Mouse (Mus musculus) forebrain, embryonic 13.5 days (tissue): Measurements from ENCODE around the gene Micall1. TPM values are rescaled to one million over a fixed set of nuclear protein-coding genes. Genes with fewer than 3 reads are reported as not detected.

Source experiments
- ATAC-seq: fragments of 200-750 bp; cut with Nextera tagmentation; 2 replicates; pipeline ENCODE4 v1.8.0; 2017
- H3K27ac ChIP-seq: fragments of 300-500 bp; sonication (generic); 2 replicates; pipeline ENCODE4 v1.5.1; 2015; ENCODE audit warnings: inconsistent platforms, mild to moderate bottlenecking, moderate library complexity
- H3K27me3 ChIP-seq: fragments of 300-500 bp; sonication (generic); 2 replicates; pipeline ENCODE4 v1.6.1; 2015; ENCODE audit warnings: mild to moderate bottlenecking, inconsistent platforms
- H3K36me3 ChIP-seq: fragments of 300-500 bp; sonication (generic); 2 replicates; pipeline ENCODE4 v1.6.1; 2015; ENCODE audit warnings: mild to moderate bottlenecking, inconsistent platforms; ENCODE audit not compliant: poor library complexity, severe bottlenecking
- H3K4me1 ChIP-seq: fragments of 300-500 bp; sonication (generic); 2 replicates; pipeline ENCODE4 v1.6.1; 2015; ENCODE audit warnings: inconsistent platforms
- H3K4me2 ChIP-seq: fragments of 300-500 bp; sonication (generic); 2 replicates; pipeline ENCODE4 v1.6.1; 2015; ENCODE audit warnings: inconsistent platforms, mild to moderate bottlenecking, moderate library complexity
- H3K4me3 ChIP-seq: fragments of 300-500 bp; sonication (generic); 2 replicates; pipeline ENCODE4 v1.5.1; 2015; ENCODE audit warnings: mild to moderate bottlenecking, inconsistent platforms
- H3K9ac ChIP-seq: fragments of 300-500 bp; sonication (generic); 2 replicates; pipeline ENCODE4 v1.6.1; 2015; ENCODE audit warnings: mild to moderate bottlenecking, inconsistent platforms
- H3K9me3 ChIP-seq: fragments of 300-500 bp; sonication (generic); replicated peaks from 2 replicates; pipeline ENCODE4 v1.6.1; 2016; ENCODE audit warnings: inconsistent platforms
- WGBS: fragments of 180-500 bp; shearing (Covaris S2); methylation state at CpG from one replicate; pipeline ENCODE4 v1.1.7; 2015; 5-methylcytosine and 5-hydroxymethylcytosine counted together
- polyA plus RNA-seq: library from polyadenylated mRNA; unstranded; fragments of >200 nt; fragmentation: Nextera tagmentation; extraction: Ambion mirVana; gene quantifications from 2 replicates; pipeline ENCODE4 v1.2.1, GENCODE M21; 2015

The Micall1 gene
- 5.4 and 6.5 TPM in 2 replicates for polyA plus RNA-seq

GRCm38 (mm10) chr15:79108421-79109320, at the start of gene Micall1:
Gene Micall1, plus strand, starts transcription at chr15:79108898.
- Histone ChIP-seq H3K4me3 (peak within 1 kb of the TSS; percentile 90), H3K4me1 (peaks cover 34% of the 10 kb centered on the region), H3K9ac (peak within 1 kb of the TSS; percentile 89), H3K27me3 (peaks cover 2% of the 10 kb centered on the region; the same call in 1 of the 2 replicates), H3K4me2 (peak within 1 kb of the TSS; percentile 96), H3K9me3 (no peaks in the 10 kb centered on the region), H3K36me3 (no peaks in the 10 kb centered on the region), H3K27ac (peak within 1 kb of the TSS; percentile 51)
- under 1% methylated on average over 66 of the region's 85 CpGs for WGBS
- ATAC-seq: peak; percentile 79

DNA sequence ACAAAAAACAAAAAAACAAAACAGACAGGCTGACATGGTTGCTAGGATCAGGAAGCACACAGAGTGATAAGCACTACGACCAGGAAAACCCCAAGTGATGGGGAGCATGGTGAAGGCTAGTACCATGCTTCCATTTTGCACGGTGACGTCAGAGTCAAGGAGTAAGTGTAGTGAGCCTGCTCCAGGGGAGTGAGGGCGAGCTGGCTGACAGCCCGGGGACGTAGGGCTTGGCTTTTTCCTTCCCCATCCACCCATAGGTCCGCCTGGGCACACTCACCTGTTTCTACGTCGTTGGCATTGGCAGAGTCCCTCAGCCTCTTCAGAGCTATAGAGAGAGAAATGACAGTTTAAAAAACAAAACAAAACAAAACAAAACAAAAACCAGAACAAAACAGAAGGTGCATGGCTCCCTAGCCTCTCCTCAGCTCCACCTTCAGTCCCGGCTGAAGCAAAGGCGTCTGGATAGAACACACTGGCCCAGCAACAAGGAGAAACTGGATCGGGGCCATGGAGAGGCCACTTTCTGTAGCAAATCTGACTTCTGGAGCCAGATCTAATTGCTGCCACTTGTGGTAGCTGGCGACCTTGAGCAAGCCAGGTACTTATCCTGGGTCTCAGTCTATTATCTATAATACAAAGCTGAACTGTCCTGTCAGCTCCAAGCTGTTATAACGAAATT, 47.7 kb upstream of the Micall1 start:
- 82% methylated on average over 14 of the region's 14 CpGs for WGBS
- H3K27ac ChIP-seq: no peak overlapping the region
- H3K4me1 ChIP-seq: peaks cover 20% of the 10 kb centered on the region
- H3K9me3 ChIP-seq: no peaks in the 10 kb centered on the region
- 0 out of 2 replicates have a peak overlapping the region, but pooled peaks have one; percentile 88 for H3K9ac ChIP-seq
- peak overlapping the region; percentile 80; the same call in 1 of the 2 replicates for H3K4me3 ChIP-seq
- H3K27me3 ChIP-seq: no peaks in the 10 kb centered on the region
- H3K36me3 ChIP-seq: peaks cover 50% of the 10 kb centered on the region
- ATAC-seq: no peak
- peak overlapping the region; percentile 77 for H3K4me2 ChIP-seq

DNA sequence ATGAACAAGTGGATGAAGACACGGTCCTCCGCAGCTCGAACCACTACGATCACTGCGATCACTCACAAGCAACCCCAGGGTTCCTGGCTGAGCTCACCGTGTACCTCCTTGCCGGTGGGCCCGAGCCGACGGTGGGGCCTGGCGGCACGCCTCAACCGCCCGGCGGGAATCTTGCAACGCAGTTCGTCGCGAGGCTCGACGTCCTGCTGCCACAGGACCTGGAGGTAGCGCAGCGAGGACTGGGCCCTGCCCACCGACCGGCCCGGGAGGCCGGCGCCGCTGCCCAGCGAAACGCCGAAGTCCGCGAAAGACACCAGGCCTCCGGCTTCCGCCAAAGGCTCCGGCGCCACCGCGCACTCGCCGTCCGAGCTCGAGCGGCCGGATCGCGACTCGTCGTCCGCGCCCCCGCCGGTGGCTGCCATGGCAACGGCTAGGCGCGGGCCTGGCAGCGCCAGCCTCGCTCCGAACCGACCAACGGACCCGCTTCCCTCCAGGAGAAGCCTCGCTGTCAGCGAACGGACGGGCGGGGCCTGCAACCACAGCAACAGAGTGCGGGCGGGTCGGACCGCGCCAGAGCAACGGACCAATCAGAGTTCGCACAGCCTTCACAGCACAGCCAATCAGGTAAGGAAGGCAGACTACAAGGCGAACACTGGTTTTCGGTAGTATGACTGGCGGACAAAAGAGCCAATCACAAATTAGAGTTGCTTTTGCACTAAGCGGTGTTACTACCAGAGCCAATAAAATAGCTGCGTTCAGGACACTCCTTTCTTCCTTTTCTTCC, 46.1 kb upstream of the Micall1 start, which contains the start of gene Ankrd54:
Ankrd54 (minus strand) TSS at position 518 of the 784 bp plus-strand sequence.
- peak; percentile 100 for ATAC-seq

DNA sequence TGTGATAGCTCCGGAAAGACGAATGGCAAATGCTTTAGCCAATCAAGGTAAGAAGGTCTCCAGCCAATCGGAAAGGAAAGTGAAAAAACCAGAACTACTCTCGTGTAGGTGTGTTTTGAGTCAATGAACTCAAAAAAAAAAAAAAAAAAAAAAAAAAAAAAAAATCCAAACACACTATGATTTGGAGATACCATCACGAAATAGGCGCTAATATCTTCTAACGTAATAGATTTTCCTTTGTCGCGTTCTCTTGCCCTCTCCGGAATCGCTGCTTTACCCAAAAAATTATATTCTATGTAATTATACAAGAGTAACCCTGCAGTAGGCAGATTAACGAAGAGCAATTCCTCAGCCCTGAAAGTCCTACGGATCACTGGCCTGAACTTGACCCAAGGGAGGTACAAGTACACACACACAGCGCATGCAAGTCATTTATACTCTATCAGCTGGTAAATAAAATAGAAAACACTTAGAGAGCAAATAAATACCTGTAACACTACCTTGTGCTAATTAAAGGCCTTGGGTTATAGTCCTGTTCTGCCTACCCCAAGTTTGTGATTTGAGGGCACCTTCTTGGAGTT, 45.4 kb upstream of the Micall1 start:
- Histone ChIP-seq H3K9me3 (no peaks in the 10 kb centered on the region), H3K36me3 (peaks cover 28% of the 10 kb centered on the region), H3K9ac (peak overlapping the region; percentile 45), H3K4me2 (peak overlapping the region; percentile 61), H3K27ac (0 out of 2 replicates have a peak overlapping the region, but pooled peaks have one; percentile 7), H3K27me3 (peaks cover 3% of the 10 kb centered on the region; the same call in 1 of the 2 replicates), H3K4me1 (peaks cover 20% of the 10 kb centered on the region), H3K4me3 (peak overlapping the region; percentile 38)
- ATAC-seq: no peak
- 8% methylated on average over 14 of the region's 14 CpGs for WGBS

More for the DNA sequence above, 46.1 kb upstream of the Micall1 start, which contains the start of gene Ankrd54:
- peaks cover 35% of the 10 kb centered on the region for H3K36me3 ChIP-seq
- WGBS: under 1% methylated on average over 79 of the region's 80 CpGs
- peaks cover 20% of the 10 kb centered on the region for H3K4me1 ChIP-seq
- H3K4me2 ChIP-seq: peak within 1 kb of the TSS; percentile 77
- no peaks in the 10 kb centered on the region for H3K9me3 ChIP-seq
- peak within 1 kb of the TSS; percentile 80 for H3K4me3 ChIP-seq
- H3K9ac ChIP-seq: peak within 1 kb of the TSS; percentile 88
- H3K27me3 ChIP-seq: no peaks in the 10 kb centered on the region
- H3K27ac ChIP-seq: peak within 1 kb of the TSS; percentile 69

- H3K36me3 ChIP-seq: peaks cover 8% of the 10 kb centered on the region
- no peak overlapping the region for H3K4me2 ChIP-seq
- no peak overlapping the region for H3K4me3 ChIP-seq
- ATAC-seq: no peak
- peaks cover 20% of the 10 kb centered on the region for H3K4me1 ChIP-seq
- H3K9ac ChIP-seq: no peak overlapping the region
- 77% methylated on average over 8 of the region's 8 CpGs for WGBS
- H3K27me3 ChIP-seq: peaks cover 3% of the 10 kb centered on the region; the same call in 1 of the 2 replicates
- no peak overlapping the region for H3K27ac ChIP-seq
- H3K9me3 ChIP-seq: no peaks in the 10 kb centered on the region
These were observed 43.5 kb upstream of the Micall1 start for GRCm38 (mm10) chr15:79065086-79065770.

- 48% methylated on average over 2 of the region's 2 CpGs for WGBS
- Histone ChIP-seq H3K4me2 (no peak overlapping the region), H3K36me3 (no peaks in the 10 kb centered on the region), H3K27ac (no peak overlapping the region), H3K9me3 (no peaks in the 10 kb centered on the region), H3K27me3 (peaks cover 3% of the 10 kb centered on the region; the same call in 1 of the 2 replicates), H3K9ac (no peak overlapping the region), H3K4me1 (peaks cover 14% of the 10 kb centered on the region), H3K4me3 (no peak overlapping the region)
- ATAC-seq: no peak
These were observed 42.4 kb upstream of the Micall1 start for GRCm38 (mm10) chr15:79066276-79066675.

- Histone ChIP-seq H3K27me3 (peaks cover 3% of the 10 kb centered on the region; the same call in 1 of the 2 replicates), H3K4me1 (peaks cover 5% of the 10 kb centered on the region), H3K4me3 (no peak overlapping the region), H3K36me3 (no peaks in the 10 kb centered on the region), H3K9ac (no peak overlapping the region), H3K4me2 (no peak overlapping the region), H3K27ac (no peak overlapping the region), H3K9me3 (no peaks in the 10 kb centered on the region)
- no peak for ATAC-seq
- WGBS: 89% methylated on average over 3 of the region's 3 CpGs
These were observed 41.1 kb upstream of the Micall1 start for GRCm38 (mm10) chr15:79067631-79068030.

DNA sequence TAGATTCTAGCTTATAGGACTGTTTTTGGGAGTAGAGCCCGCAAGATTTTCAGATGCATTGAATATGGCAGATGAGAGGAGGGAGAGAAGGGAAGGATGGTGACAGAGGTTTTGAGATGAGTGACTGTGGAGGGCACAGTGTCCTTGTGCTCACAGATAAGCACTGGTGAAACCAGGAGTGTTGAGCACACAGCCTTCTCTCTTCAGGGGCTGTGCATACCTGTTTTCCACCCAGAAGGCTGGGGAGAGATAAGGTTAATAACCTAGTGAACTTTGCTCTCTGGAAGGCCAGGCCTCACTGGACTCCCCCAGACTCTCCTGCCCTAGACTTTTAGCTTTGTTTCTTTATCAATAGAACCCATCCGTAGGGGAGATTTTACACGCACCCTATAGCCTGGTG, 40.3 kb upstream of the Micall1 start:
- H3K4me1 ChIP-seq: peaks cover 3% of the 10 kb centered on the region
- no peak overlapping the region for H3K27ac ChIP-seq
- ATAC-seq: no peak
- 78% methylated on average over 3 of the region's 3 CpGs for WGBS
- no peak overlapping the region for H3K4me2 ChIP-seq
- peaks cover 3% of the 10 kb centered on the region; the same call in 1 of the 2 replicates for H3K27me3 ChIP-seq
- H3K9me3 ChIP-seq: no peaks in the 10 kb centered on the region
- H3K36me3 ChIP-seq: no peaks in the 10 kb centered on the region
- no peak overlapping the region for H3K9ac ChIP-seq
- H3K4me3 ChIP-seq: no peak overlapping the region

DNA sequence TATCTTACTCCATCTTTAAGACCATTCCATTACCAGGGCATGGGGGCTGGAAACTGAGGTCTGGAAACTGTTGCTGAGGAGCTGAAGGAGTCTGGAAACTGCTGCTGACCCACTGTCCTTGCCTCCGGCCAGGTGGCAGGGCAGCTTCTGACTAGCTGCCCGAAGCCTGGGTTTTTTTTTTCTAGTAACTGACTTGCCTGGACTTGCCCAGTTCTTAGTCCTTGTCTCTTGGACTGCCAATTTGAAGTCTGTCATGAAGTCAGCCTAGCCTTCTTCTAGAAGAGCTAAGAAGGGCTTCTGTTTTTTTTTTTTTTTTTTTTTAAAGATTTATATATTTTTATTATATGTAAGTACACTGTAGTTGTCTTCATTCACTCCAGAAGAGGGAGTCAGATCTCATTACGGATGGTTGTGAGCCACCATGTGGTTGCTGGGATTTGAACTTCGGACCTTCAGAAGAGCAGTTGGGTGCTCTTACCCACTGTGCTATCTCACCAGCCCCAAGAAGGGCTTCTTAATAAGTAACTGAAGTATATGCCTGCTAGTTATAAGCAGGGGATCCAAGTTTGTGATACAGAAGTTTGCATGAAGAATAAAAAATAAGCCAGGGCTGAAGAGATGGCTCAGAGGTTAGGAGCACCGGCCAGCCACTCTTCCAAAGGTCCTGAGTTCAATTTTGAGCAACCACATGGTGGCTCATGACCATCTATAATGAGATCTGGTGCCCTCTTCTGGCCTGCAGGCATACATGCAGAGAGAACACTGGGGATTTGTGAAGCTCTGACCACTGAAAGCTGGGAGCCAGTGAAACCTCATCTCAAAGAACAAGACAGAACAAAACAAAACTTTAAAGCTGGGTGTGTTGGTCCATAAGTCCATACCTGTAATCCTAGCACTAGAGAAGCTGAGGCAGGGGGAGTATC, 37.3 kb upstream of the Micall1 start:
- no peak for ATAC-seq
- WGBS: 66% methylated on average over 5 of the region's 5 CpGs
- peaks cover 1% of the 10 kb centered on the region for H3K36me3 ChIP-seq
- H3K4me3 ChIP-seq: no peak overlapping the region
- H3K27ac ChIP-seq: no peak overlapping the region
- H3K4me2 ChIP-seq: no peak overlapping the region
- H3K4me1 ChIP-seq: peaks cover 20% of the 10 kb centered on the region
- H3K27me3 ChIP-seq: peaks cover 3% of the 10 kb centered on the region; the same call in 1 of the 2 replicates
- no peaks in the 10 kb centered on the region for H3K9me3 ChIP-seq
- no peak overlapping the region for H3K9ac ChIP-seq

DNA sequence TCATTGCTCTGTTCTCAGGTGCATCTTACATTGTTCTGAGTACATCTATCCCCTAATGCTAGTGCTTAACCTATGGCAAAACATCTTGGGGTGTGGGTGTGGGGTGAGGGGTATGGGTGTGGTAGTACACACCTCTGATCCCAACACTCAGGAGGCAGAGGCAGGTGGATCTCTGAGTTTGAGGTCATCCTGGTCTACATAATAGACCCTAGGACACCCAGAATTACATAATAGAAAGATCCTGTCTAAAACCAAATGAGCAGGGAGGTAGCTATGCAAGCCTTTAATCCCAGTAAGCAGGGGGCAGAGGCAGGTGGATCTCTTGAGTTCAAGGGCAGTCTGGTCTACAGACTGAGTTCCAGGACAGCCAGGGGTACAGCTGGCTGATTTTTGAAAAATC, 34.9 kb upstream of the Micall1 start:
- H3K27ac ChIP-seq: no peak overlapping the region
- no peaks in the 10 kb centered on the region for H3K27me3 ChIP-seq
- H3K4me1 ChIP-seq: peaks cover 23% of the 10 kb centered on the region
- no peaks in the 10 kb centered on the region for H3K9me3 ChIP-seq
- peak overlapping the region; percentile 96; the same call in 1 of the 2 replicates for H3K4me2 ChIP-seq
- peaks cover 25% of the 10 kb centered on the region for H3K36me3 ChIP-seq
- H3K9ac ChIP-seq: no peak overlapping the region
- no peak overlapping the region for H3K4me3 ChIP-seq
- no peak for ATAC-seq
